Mouse (Mus musculus) common myeloid progenitor, adult 5-6 weeks (primary cell): ENCODE measurements around the gene Ibtk. TPM values are rescaled to one million over a fixed set of nuclear protein-coding genes. Genes with fewer than 3 reads are reported as not detected.
A peak's percentile ranks its signal among the peaks of the same experiment; 100 is the strongest.

ENCODE experiments used
- ATAC-seq: replicated peaks from 2 replicates; pipeline ENCODE4 v1.8.0; 2016; ENCODE audit warnings: low read depth, mild to moderate bottlenecking, moderate TSS enrichment, inconsistent platforms; ENCODE audit not compliant: poor library complexity, severe bottlenecking
- total RNA-seq: library from RNA; stranded (forward); fragments of 200-1000, 187-1606 nt; gene quantifications from 2 replicates; pipeline ENCODE4 v1.2.3, GENCODE M21; 2017

Gene Ibtk
- total RNA-seq, 1 experiment from 2014 or later, result 80.0 TPM

DNA sequence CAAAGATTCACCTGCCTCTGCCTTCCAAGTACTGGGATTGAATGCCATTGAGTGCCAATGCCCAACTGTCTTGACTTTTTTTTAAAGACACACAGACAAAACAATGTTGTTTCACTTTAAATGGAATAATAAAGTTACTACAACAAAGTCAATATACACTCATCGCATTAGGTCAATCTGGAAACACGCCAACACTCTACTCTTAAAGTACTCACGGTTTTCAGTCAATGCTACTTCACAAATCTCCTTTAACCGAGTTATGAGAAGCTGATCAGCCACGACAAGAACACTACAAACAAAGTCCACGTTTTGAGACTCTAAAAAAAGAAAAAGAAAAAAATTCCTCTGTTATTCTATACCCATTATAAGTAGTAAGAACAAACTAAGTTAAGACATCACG, 31.8 kb downstream of the Ibtk start:
- no peak for ATAC-seq

DNA sequence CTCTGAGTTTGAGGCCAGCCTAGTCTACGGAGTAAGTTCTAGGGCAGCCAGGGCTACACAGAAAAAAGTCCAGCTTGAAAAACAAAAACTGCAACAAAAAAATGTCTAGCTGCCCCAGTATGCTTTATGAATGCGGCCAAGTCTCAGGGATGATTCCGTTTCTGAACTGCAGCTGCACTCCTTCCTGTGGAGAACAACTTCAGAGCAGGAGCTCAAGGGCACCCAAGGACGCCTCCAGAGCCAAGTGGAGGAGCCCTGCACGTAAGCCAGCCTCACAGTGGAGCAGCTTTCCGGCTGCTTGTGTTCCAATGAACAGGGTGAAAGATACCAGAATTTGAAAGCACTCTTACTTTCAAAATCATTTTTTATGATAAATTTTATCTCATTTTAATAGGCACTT, 41.8 kb downstream of the Ibtk start:
- ATAC-seq, result no peak

DNA sequence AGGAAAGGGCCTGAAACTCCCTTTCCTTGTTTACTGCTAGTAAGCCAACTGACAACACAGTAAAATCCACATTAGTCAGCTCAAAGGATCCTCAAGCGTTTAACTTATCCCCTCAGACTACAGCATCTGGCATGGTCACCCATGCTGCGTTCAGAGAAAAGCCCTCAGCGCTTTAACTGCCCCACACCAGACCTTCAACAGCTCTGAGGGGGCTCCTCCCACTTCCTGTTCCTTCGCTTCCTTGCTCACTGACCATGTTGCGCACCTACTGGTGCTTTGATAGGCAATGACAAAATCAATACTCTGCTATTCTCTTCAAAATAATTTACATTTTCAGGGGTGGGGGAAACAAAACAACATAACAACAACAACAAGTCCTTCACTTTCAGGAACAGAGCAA, 47.2 kb downstream of the Ibtk start:
- no peak for ATAC-seq

DNA sequence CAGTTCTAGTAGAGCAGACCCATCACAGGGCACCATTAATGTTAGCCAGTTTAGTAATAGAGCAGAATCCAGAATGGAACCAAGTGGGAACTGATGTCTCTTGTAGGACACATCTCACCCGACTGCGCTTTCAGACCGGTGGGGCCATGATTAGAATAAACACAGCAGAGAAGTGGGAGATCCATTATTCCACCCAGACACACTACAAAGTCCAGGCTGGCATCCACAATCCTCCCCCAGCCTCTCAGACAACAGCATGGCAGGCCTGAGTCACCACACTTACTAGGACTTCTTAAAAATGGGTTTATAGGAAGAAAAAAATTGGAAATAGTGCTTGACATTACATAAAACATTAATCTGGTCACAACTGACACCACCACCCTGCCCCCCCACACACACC, 53.5 kb downstream of the Ibtk start:
- ATAC-seq, result no peak

DNA sequence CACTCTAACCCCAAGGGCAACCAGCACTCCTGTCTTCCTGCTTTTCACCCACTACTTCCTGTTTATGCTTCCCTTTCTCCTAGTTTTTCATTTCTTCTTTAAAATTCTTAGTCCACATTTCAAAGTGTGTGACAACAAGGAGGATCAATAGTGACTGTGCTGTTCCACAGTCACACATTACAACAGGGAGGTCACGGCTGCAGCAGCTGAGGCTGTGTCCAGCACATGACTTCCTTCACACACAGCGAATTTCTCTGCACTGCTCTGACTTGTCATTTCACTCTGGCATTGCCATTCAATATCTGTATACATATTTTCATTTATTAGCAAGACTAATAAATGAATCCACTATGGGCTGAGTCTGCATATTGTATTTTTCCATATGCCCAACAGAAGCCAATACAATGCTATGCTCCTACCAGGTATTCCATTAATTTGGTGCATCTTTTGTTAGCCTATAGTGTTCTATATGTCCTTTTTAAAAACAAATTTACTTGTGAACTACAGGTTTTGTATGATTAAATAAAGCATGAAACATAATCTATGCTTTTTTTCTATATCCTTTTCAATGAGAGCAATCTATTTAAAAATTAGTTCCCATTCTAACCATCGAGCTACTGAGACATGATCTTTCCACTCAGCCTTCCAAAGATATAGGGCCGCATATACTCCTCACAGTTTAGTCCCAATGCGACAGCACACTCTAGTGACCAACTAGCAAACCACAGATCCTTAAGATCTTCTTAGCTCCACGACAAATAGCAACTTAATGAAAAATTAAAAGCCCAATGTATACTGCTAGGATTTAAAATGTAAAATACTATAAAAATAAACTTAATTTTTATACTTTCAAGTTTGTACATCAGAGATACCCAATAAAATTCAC, 55.7 kb downstream of the Ibtk start:
- ATAC-seq, result peak; percentile 60

DNA sequence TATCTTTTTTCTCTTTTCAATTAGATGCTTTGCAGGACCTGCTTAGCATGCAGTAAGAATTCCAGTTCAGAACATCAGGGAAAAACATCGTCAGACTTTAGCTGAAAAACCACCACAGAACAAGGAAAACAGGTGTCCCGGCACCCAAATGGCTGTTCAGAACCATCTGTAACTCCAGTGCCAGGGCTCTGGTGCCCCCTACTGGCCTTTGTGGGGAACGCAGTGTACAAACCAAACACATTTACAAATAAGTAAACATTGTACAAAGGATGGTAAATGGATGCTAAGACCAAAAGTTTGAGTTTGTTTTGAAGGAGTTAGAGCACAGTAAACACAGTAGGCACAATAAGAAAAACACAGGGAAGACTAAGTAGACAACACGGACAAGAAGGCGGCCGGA, 64.1 kb downstream of the Ibtk start:
- peak; percentile 47; the same call in 1 of the 2 replicates for ATAC-seq

DNA sequence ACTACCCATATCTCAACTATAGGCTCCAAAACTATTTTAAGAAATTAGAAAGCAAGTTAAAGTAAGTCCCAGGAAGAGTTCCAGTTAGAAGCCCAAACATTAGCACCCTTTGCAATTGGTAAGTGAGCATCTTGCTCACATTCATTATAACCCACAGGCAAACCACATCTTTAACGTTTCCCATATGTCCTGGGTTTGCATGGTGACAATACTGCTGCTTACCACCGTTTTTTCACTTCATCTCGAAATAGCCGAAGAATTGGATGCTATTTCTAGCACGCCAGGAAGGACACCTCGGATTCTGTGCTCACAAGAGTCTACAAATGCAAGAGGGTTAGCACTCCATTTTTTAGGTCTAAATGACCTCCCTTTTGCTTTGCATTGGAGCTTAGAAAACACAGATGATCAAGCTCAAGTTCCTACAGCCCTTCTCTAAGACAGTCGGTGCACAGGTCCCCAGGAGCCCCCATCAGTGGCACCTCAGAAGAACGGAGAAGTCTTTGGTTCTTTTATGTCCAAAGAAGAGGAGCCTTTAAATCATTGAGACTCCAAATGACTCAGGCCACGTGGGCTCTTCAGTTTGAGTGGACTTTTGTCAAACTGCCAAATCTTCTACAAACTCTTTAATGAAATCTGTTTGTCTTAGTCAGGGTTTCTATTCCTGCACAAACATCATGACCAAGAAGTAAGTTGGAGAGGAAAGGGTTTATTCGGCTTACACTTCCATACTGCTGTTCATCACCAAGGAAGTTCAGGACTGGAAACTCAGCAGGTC, 73.8 kb downstream of the Ibtk start:
- ATAC-seq, result no peak

DNA sequence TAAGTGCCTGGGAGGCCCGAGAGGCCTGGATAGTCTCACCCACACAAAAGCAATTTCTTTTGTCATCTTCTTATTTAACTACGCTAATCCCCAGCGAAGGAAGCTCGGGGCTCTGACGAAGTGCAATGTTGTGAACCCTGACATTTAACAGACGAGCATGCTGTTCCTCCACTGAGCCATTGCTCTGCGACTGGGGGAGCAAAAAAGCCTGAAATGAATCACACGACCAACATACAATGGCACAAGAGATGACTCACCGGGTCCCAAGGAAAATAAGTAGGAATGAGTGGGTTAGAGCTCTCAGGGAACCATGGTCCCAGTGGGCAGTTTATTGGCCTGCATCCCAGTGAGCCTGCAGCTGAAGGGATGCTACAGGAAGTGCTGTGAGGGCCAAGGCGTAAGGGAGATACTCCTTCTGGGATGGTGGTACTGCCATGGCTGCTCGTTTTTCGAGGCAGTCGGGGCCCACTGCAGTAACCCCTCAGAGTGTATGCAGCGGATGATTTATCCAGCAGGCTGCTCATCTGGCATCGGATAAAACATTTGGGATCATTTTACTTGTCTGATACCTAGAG, 75.1 kb downstream of the Ibtk start:
- ATAC-seq, result no peak

DNA sequence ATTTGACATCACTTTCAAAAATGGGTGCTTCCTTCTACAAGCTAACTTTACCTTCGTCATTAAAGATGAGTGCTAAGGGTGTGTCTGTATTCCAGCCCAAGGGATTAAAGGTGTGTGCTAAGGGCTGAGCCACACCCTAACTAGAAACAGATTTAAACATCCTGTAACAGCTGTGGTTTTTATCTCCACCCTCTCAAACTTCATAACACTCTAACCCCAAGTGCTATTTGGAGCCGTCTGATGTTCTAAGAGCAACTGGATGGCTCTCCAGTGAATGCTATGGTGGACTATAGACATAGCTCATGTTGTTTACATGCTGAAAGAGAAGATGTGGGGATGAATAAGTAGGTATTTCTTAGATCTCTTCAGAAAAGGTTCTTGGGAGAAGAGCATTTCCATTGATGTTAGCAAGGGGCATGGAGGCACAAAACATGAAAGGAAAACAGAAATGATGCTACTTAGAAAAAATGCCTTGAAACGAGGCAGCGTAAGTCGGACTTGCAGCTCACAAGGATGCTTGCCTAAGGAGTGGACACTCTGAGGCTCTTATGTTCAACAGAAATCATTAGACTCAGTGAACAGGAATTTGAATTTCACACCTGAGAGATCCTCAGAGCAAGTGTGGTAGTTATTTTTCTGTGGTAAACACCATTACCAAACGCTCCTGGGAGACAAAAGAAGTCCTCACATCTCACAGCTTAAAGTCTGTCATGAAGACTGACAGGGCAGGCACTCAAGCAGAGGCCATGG, 77.4 kb downstream of the Ibtk start:
- ATAC-seq, result no peak

DNA sequence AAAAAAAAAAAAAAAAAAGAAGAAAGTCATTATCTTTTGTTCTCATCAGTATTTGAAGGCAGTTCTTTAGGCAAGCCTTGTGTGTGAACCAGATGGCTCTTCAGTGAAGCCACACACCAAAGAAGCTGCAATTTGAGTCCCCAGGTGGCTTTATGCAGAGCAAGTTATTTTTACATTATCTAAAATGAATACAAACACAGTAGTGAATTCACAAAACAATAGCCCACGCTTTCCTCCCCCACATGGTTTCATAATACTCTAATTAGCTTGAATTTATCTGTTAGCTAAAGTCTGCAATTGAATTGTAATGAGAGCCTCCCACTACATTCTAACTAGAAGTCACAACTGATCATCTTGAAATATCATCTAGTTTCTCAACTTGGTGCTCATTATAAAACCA, 84.8 kb downstream of the Ibtk start:
- ATAC-seq, result no peak

DNA sequence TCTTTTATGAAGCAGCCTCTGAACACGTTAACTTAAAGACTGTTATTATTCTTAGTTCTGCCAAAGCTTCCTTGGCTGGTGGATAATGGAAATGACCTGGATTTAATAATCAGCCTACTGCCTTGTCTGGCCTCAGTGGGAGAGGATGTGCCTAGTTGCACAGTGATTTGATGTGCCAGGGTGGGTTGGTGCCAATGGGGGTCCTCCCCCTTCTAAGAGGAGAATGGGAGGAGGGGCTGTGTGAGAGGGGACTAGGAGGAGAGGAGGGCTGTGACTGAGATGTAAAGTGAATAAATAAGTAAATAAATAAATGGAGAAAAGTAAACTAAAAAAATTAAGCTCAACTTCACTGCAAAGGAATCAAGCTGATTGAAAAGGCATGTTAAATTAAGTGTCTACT, 85.3 kb downstream of the Ibtk start:
- ATAC-seq, result no peak

DNA sequence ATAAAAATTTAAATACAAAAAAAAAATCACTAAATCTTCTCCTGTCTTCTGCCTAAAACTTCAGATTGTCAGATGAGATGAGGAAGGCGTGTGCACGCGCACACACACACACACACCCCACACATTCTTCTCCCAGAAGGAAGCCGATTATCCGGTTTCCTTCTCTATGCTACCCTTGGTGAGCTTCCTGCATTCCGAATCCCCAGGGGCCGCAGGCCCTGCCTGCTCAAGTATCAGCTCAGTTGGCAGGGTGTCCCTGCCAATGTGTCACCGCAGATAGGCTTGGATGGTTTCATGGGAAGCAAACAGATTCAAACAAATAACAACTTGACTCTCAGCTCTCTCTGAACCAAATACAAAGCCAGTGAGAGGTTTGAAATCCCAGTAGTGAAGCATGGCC, 86.0 kb downstream of the Ibtk start:
- ATAC-seq, result no peak

DNA sequence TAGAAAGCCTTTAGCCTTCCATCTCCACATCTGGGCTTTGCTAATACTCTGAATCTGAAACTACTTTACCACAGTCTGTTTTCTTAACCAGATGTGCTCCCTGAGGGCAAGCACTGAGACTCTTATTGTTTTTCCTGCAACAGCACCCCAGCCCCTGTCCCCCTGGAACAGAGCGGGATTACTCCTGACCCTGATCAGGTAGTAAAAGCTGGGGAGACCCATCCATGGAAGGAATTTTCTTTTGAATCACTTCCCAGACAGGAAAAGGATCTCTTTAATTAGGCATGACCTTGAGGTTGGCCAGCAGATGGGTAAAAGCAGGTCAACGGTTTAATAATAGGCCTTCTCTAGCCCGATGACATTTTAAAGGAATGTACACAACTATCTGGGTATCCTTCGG, 95.7 kb downstream of the Ibtk start:
- ATAC-seq, result no peak

DNA sequence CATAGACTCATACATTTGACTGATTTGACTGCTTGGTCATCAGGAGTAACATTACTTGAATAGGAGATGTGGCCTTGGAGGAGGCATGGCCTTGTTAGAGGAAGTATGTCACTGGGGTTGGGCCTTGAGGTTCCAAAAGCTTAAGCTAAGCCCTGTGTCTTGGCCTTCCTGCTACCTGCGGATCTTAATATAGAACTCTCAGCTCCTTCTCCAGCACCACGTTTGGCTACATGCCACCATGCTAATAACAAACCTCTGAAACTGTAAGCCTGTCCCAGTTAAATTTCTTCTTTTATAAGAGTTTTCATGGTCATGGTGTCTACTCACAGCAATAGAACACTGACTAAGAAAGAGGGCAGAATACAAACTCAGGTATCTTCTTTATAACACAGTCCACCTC, 110.9 kb downstream of the Ibtk start:
- ATAC-seq, result no peak

Other genes with a start within 250 kb of the Ibtk start
- gene Tpbg, start 93.0 kb upstream of the Ibtk start, total RNA-seq, result not detected in 2 replicates